Mouse (Mus musculus): ENCODE measurements at regions not wholly inside any gene's neighbourhood (a gene's known extent, or its start where the extent isn't known, plus 50 kb on each side); places are given as distances from the start of the nearest gene placed in this dataset.

DNA sequence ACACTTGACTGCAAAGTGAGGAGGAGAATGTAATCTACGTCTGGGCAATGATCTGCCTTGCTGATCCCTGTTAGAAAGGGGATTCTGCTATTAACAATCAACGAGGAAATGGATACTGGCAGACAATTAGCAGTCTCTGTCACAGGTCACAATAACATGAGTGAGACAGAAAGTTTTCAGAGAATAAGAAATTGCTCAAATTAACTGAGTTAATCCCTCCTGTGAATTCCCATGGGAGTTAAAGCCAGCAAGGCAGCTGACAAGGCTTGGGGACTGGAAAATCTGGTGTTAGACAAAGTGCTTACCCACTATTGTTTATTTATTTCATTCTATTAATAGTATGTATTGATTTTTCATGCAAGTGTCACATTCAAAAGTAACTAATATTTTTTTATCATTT is 343.0 kb upstream of the Klf12 start:
- Histone ChIP-seq H3K9me3 (ENCODE audit: control insufficient read depth, low read length) (no peaks in the 10 kb centered on the region), H3K36me3 (ENCODE audit: control insufficient read depth, insufficient read depth, low read length) (no peaks in the 10 kb centered on the region), H3K9ac (ENCODE audit: low read length) (no peak overlapping the region), H3K27ac (ENCODE audit: low read length) (no peak overlapping the region), H3K4me2 (ENCODE audit: low read depth, low read length) (no peak overlapping the region), H3K4me3 (ENCODE audit: low read length) (no peak overlapping the region), H3K27me3 (ENCODE audit: control insufficient read depth, insufficient read depth, low read depth, low read length) (no peaks in the 10 kb centered on the region), H3K4me1 (replicated peaks; ENCODE audit: control insufficient read depth, insufficient read depth, low read length) (no peaks in the 10 kb centered on the region)
- WGBS = 57% methylated on average over 2 of the region's 2 CpGs
- no peak for ATAC-seq (ENCODE audit: low read depth)

DNA sequence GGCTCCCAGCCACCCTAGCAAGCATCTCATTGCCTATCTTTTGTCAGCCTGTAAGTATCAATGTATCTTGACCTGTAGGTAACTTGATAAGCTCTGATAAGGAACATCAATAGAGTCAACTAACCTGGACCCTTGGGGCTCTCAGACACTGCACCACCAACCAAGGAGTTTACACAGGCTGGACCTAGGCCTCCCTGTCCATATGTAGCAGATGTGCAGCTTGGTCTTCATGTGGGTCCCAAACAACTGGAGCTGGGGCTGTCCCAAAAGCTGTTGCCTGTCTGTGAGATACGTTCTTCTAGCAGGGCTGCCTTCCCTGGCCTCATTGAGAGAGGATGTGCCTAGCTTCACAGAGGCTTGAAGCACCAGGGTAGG is 335.2 kb upstream of the Klf12 start:
- no peak for ATAC-seq (ENCODE audit: low read depth)
- no peak overlapping the region for H3K9ac ChIP-seq (ENCODE audit: low read length)
- H3K27ac ChIP-seq (ENCODE audit: low read length) = no peak overlapping the region
- H3K36me3 ChIP-seq (ENCODE audit: control insufficient read depth, insufficient read depth, low read length) = no peaks in the 10 kb centered on the region
- WGBS = 55% methylated on average over 1 of the region's 1 CpGs
- H3K4me3 ChIP-seq (ENCODE audit: low read length) = no peak overlapping the region
- no peaks in the 10 kb centered on the region for H3K27me3 ChIP-seq (ENCODE audit: control insufficient read depth, insufficient read depth, low read depth, low read length)
- H3K4me1 ChIP-seq (replicated peaks; ENCODE audit: control insufficient read depth, insufficient read depth, low read length) = no peaks in the 10 kb centered on the region
- no peaks in the 10 kb centered on the region for H3K9me3 ChIP-seq (ENCODE audit: control insufficient read depth, low read length)
- no peak overlapping the region for H3K4me2 ChIP-seq (ENCODE audit: low read depth, low read length)

DNA sequence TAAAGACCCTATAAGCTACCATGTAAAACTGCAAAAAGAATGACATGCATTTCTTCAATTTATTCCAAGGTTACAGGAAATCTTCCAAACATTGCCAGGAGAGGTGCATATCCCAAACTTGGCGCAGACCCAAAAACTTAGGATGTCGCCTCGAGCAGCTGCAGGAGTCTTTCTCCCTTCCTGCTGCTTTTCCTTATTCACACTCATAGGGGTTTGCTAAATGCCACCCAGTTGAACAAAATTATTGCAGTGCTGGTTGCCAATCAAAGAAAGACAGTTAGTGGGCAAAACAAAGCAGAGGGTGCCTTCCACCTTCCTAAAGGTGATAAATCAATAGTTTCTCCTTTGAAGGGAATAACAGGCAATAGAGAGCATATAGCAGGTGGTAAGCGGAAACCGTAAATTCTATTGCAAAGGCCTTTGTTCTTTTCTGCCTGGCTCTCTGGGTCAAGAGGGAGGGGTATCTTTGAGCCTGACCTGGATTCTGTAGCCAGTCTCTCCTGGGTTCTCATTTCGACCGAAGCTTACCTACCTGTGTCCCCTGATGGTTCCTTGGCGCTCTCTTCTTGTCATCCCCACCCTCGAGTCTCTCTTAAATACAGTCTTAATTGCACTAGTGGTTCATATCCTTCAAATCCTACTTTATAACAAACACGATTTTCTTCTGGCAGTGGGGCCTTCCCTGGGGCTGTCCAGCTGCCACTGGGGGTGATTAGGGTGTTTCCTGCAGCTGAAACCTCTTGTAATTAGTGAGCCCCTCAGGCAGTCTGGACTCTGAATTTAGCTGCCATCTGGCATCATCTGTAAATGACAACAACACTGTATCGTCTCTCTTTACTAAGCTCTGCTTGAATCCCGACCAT is 334.5 kb upstream of the Klf12 start:
- H3K4me3 ChIP-seq (ENCODE audit: low read length) = no peak overlapping the region
- no peaks in the 10 kb centered on the region for H3K4me1 ChIP-seq (replicated peaks; ENCODE audit: control insufficient read depth, insufficient read depth, low read length)
- no peaks in the 10 kb centered on the region for H3K36me3 ChIP-seq (ENCODE audit: control insufficient read depth, insufficient read depth, low read length)
- no peak overlapping the region for H3K9ac ChIP-seq (ENCODE audit: low read length)
- no peak for ATAC-seq (ENCODE audit: low read depth)
- no peak overlapping the region for H3K27ac ChIP-seq (ENCODE audit: low read length)
- no peak overlapping the region for H3K4me2 ChIP-seq (ENCODE audit: low read depth, low read length)
- 63% methylated on average over 12 of the region's 12 CpGs for WGBS
- no peaks in the 10 kb centered on the region for H3K27me3 ChIP-seq (ENCODE audit: control insufficient read depth, insufficient read depth, low read depth, low read length)
- H3K9me3 ChIP-seq (ENCODE audit: control insufficient read depth, low read length) = no peaks in the 10 kb centered on the region

DNA sequence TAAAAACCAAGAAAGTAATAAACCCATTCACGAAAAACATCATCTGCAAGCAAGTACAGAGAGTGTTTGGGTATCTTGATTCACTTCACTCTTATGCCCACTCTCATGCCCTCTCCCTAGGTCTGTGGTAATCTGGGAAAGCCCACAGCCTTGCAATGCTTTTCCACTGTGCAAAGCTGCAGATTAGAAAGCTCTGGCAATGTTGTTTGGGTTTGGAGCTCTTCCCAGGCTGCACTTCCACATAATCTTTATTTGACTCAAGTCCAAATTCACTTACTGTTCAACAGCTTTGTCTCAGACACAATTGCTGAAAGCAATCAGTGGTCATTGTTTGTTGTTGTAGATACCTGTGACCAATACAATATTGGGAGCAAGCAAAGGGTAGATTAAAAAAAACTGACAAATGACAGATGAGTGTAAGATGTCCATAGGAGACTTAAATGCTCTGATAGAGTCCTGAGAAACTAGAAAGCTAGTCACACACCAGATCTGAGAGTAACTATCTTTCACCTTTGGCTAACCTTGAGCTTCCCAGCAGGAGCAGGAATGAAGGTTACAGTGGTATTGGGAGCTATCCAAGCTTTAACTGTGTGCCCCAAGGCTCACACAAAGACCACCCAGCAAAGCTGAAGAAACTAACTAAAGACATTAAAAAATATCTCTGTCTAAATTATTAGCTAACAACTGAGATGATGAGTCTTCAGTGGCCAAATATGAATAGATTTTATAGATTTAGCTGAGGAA is 325.7 kb upstream of the Klf12 start:
- peak; percentile 38; the same call in 1 of the 2 replicates for ATAC-seq (ENCODE audit: low read depth)
- Histone ChIP-seq H3K36me3 (ENCODE audit: control insufficient read depth, insufficient read depth, low read length) (no peaks in the 10 kb centered on the region), H3K4me2 (ENCODE audit: low read depth, low read length) (no peak overlapping the region), H3K27me3 (ENCODE audit: control insufficient read depth, insufficient read depth, low read depth, low read length) (no peaks in the 10 kb centered on the region), H3K9ac (ENCODE audit: low read length) (no peak overlapping the region), H3K4me3 (ENCODE audit: low read length) (no peak overlapping the region), H3K9me3 (ENCODE audit: control insufficient read depth, low read length) (no peaks in the 10 kb centered on the region), H3K4me1 (replicated peaks; ENCODE audit: control insufficient read depth, insufficient read depth, low read length) (peaks cover 4% of the 10 kb centered on the region), H3K27ac (ENCODE audit: low read length) (no peak overlapping the region)
- WGBS = 88% methylated on average over 1 of the region's 1 CpGs

DNA sequence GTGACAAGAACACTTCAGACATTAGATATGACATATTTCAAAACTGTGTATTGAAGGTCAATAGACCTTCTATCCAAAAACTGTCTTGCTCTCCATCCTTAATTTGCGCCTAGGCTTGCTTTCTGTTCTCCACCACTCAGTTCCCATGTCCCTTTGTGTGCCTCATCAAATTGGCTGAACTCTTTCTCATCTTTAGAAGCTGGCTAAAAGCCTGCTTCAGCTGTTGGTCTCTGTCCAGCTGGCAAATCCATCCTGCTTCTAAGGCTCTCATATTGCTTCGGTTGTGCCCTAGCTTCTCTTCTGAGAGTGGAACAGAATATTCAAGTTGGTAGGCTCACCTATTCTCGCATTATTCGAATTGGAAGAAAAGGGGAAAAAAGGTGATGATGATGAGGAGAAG is 322.6 kb upstream of the Klf12 start:
- ATAC-seq (ENCODE audit: low read depth) = peak; percentile 59
- Histone ChIP-seq H3K36me3 (ENCODE audit: control insufficient read depth, insufficient read depth, low read length) (no peaks in the 10 kb centered on the region), H3K27ac (ENCODE audit: low read length) (no peak overlapping the region), H3K9ac (ENCODE audit: low read length) (no peak overlapping the region), H3K4me3 (ENCODE audit: low read length) (no peak overlapping the region), H3K4me1 (replicated peaks; ENCODE audit: control insufficient read depth, insufficient read depth, low read length) (peaks cover 4% of the 10 kb centered on the region), H3K9me3 (ENCODE audit: control insufficient read depth, low read length) (no peaks in the 10 kb centered on the region), H3K4me2 (ENCODE audit: low read depth, low read length) (no peak overlapping the region), H3K27me3 (ENCODE audit: control insufficient read depth, insufficient read depth, low read depth, low read length) (no peaks in the 10 kb centered on the region)
- WGBS = 65% methylated on average over 4 of the region's 4 CpGs

DNA sequence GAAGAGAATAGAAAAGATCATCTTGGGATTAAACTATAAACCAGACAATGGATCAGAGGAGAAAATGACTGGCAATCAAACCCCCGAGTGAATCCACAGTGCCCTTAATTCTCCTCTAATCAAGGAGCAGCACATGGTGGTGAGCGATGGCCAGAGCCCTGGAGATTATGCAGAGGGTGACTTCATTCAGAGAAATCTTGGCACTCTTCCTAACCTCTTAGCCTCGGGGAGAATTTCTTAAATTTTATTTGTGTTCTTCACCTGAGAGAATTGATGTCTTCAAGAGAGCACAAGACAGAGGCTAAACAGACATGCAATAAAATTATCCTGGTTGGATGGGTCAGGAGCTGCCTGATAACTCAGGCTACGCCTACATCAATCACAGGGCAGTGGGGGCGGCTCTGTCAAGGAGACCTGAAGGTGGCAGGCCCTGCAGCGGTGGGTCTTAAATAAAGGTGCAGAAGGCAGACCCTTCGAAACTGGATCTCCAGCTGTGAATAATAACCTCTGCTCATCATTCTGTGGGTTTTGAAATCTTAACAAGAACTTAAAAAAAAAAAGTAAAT is 316.5 kb upstream of the Klf12 start:
- Histone ChIP-seq H3K27ac (ENCODE audit: low read length) (no peak overlapping the region), H3K4me1 (replicated peaks; ENCODE audit: control insufficient read depth, insufficient read depth, low read length) (no peaks in the 10 kb centered on the region), H3K36me3 (ENCODE audit: control insufficient read depth, insufficient read depth, low read length) (no peaks in the 10 kb centered on the region), H3K27me3 (ENCODE audit: control insufficient read depth, insufficient read depth, low read depth, low read length) (no peaks in the 10 kb centered on the region), H3K9ac (ENCODE audit: low read length) (no peak overlapping the region), H3K4me3 (ENCODE audit: low read length) (no peak overlapping the region), H3K9me3 (ENCODE audit: control insufficient read depth, low read length) (no peaks in the 10 kb centered on the region), H3K4me2 (ENCODE audit: low read depth, low read length) (no peak overlapping the region)
- 47% methylated on average over 7 of the region's 7 CpGs for WGBS
- ATAC-seq (ENCODE audit: low read depth) = no peak

DNA sequence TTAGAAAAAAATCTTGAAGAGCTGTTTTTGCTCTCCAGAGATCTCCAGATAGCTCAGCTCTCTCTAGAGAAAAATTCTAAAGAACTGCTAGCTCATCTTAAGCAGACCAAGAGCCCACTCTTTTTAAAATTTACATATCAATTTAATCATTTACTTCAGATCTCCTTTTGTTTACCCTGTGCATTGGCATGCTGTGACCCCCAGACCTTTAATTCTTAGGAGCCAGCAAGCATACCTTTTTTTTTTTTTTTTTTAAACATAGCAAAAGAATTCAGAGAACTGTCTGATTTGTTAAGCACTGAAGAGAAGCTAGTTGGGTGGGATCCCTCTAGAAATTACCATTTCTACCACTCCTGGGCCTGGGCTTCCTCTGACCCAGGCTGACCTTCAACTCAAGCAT is 285.5 kb upstream of the Klf12 start:
- ATAC-seq (ENCODE audit: low read depth) = no peak
- H3K36me3 ChIP-seq (ENCODE audit: control insufficient read depth, insufficient read depth, low read length) = no peaks in the 10 kb centered on the region
- H3K4me3 ChIP-seq (ENCODE audit: low read length) = no peak overlapping the region
- H3K9ac ChIP-seq (ENCODE audit: low read length) = no peak overlapping the region
- no peaks in the 10 kb centered on the region for H3K4me1 ChIP-seq (replicated peaks; ENCODE audit: control insufficient read depth, insufficient read depth, low read length)
- no peak overlapping the region for H3K27ac ChIP-seq (ENCODE audit: low read length)
- no peaks in the 10 kb centered on the region for H3K27me3 ChIP-seq (ENCODE audit: control insufficient read depth, insufficient read depth, low read depth, low read length)
- H3K9me3 ChIP-seq (ENCODE audit: control insufficient read depth, low read length) = no peaks in the 10 kb centered on the region
- H3K4me2 ChIP-seq (ENCODE audit: low read depth, low read length) = no peak overlapping the region

DNA sequence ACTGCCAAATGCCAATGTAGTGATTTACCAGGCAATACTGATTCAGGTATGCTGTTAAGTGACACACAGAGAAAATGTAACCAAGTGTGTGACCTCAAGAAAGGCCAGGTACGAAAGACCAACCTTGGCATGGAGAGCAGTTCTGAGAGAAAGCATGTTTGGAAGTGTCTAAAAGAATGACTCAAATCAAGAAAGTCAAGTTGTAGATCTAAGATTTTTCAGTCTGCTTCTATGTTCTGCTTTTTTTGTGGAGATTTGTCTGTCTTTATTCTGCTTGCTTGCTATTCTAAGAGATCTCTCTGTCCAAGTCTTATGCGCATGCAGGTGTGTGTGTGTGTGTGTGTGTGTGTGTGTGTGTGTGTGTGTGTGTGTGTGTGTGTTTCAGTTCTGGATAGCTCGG is 277.4 kb upstream of the Klf12 start:
- H3K36me3 ChIP-seq (ENCODE audit: control insufficient read depth, insufficient read depth, low read length) = no peaks in the 10 kb centered on the region
- no peaks in the 10 kb centered on the region for H3K27me3 ChIP-seq (ENCODE audit: control insufficient read depth, insufficient read depth, low read depth, low read length)
- no peaks in the 10 kb centered on the region for H3K9me3 ChIP-seq (ENCODE audit: control insufficient read depth, low read length)
- no peak overlapping the region for H3K9ac ChIP-seq (ENCODE audit: low read length)
- no peak overlapping the region for H3K27ac ChIP-seq (ENCODE audit: low read length)
- 84% methylated on average over 3 of the region's 3 CpGs for WGBS
- H3K4me2 ChIP-seq (ENCODE audit: low read depth, low read length) = no peak overlapping the region
- H3K4me1 ChIP-seq (replicated peaks; ENCODE audit: control insufficient read depth, insufficient read depth, low read length) = 0 out of 2 replicates have a peak, but pooled peaks cover 4% of the 10 kb centered on the region
- no peak for ATAC-seq (ENCODE audit: low read depth)
- H3K4me3 ChIP-seq (ENCODE audit: low read length) = no peak overlapping the region

DNA sequence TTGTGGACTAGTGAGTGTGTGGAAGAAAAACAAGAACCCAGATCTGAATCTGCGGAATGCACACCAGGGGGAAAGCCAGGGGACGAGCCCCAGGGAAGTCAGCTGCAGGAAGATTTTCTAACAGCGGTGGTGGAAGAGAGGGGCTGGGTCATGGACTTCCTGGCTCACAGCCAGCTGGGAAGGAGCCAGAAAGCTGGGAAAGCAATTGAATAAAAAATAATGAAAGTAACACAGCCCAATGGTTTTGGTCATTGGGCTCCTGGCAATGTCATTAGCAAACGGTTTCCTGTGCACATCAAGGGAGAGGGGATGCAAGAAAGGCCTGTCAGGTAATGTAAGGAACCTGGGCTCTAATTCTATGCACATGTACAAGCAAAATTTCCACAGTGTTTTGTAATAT is 273.9 kb upstream of the Klf12 start:
- no peak overlapping the region; the same call in 1 of the 2 replicates for H3K9ac ChIP-seq (ENCODE audit: low read length)
- ATAC-seq (ENCODE audit: low read depth) = peak; percentile 71
- WGBS = 2% methylated on average over 4 of the region's 4 CpGs

More for the DNA sequence above, 273.9 kb upstream of the Klf12 start:
- Histone ChIP-seq H3K4me1 (replicated peaks; ENCODE audit: control insufficient read depth, insufficient read depth, low read length) (0 out of 2 replicates have a peak, but pooled peaks cover 4% of the 10 kb centered on the region), H3K36me3 (ENCODE audit: control insufficient read depth, insufficient read depth, low read length) (no peaks in the 10 kb centered on the region), H3K27ac (ENCODE audit: low read length) (no peak overlapping the region), H3K9me3 (ENCODE audit: control insufficient read depth, low read length) (no peaks in the 10 kb centered on the region), H3K4me2 (ENCODE audit: low read depth, low read length) (peak overlapping the region; percentile 34; the same call in 1 of the 2 replicates), H3K4me3 (ENCODE audit: low read length) (no peak overlapping the region), H3K27me3 (ENCODE audit: control insufficient read depth, insufficient read depth, low read depth, low read length) (no peaks in the 10 kb centered on the region)
